Mouse (Mus musculus): ENCODE data around the gene Gpc6. TPM values are rescaled to one million over a fixed set of nuclear protein-coding genes. Genes with fewer than 3 reads are reported as not detected.

Gpc6 gene
- polyA plus RNA-seq, 3 experiments from 2014 or later, result 0.17 TPM; not detected in 2

DNA sequence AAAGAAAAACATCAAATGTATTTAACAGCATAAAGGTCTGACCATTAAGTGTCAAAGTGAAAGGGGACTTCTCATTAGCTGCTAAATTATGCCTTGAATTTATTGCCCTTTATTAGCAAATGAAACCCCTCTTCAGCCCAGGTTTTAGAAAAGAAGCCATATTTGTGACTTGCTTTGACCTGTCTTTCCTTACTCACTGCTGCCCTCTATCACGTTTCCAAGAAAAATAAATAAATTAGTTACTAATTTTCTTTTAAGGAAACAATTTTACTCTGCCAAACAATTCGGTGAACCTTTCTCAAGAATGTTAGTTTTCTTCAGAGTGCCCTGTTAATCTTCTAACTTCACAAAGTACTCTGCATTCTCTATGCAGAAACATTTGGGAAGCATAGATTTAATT lies 964.5 kb downstream of the Gpc6 start:
- ATAC-seq, result no peak

DNA sequence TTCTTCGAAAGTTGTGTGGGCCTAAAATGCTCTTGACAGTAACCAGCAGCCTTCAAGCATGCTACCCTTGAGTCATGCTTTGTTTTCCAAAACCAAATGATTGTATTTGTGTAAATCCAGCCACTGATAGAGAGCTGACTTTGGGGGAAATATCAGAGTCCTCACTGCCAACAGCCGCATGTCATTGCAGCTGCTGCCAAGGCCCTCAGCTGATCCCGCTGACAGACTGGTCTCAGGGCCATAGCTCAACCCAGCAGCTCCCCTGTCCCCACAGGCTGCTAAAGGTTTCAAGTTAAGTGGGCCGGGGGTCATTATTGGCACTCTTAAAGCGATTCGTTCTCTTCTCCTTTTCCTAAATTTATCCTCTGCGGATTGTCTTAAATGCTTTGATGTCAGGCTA lies 966.3 kb downstream of the Gpc6 start:
- ATAC-seq, result no peak

- no peak for ATAC-seq
Measured at GRCm38 (mm10) chr14:117892026-117892425, 966.9 kb downstream of the Gpc6 start.

DNA sequence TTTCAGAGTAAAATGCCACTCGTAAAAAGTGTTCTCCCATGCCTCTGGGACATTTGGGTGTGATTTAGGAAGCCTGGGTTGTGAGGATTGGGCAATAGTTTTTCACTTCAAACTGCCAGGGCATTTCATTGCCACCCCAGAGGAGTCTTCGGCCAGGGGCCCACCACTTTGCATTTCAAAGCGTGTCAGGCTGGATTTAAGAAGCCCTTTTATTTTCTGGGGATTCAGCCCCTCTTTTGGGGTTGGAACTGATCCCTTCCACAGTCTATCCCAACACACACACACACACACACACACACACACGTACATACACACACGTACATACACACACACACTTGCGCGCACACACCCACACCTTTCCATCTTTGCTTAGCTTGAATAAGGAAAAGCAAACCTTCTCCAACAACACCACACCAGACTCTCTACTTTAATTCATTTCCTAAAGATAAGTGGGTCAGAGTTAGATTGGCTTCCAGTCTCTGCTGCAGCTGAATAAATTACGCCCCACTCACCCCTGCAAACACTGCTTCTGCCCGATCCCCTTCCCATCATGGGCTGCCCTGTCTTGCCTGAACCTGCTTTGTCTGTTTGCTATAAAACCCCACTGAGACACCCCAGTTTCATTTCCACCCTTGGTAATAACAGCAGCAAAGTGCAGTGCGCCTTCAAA lies 969.9 kb downstream of the Gpc6 start:
- ATAC-seq, result no peak

GRCm38 (mm10) chr14:117895539-117895912 lies 970.4 kb downstream of the Gpc6 start:
- no peak for ATAC-seq

DNA sequence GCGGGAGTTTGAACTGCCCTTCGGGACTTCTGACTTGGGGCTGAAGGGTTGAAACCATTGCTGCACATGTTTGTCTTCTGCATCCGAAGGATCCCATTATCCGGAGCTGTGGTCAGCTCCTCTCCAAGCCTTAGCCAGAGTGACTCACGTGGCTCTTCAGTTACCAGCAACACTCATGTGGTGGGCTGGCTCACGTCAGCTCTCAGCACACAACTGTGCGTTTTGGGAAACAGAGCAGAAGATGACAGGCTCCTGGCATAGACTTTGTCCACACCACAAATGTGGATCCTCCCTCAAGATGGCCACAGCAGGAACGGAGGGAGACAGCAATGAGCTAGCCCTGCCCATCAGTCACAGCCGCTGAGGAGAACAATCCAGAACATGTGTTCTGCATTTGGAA lies 979.2 kb downstream of the Gpc6 start:
- no peak for ATAC-seq

GRCm38 (mm10) chr14:117905701-117906100 lies 980.6 kb downstream of the Gpc6 start:
- ATAC-seq, result no peak

- ATAC-seq, result no peak
Measured at GRCm38 (mm10) chr14:117906361-117906760, 981.2 kb downstream of the Gpc6 start.

DNA sequence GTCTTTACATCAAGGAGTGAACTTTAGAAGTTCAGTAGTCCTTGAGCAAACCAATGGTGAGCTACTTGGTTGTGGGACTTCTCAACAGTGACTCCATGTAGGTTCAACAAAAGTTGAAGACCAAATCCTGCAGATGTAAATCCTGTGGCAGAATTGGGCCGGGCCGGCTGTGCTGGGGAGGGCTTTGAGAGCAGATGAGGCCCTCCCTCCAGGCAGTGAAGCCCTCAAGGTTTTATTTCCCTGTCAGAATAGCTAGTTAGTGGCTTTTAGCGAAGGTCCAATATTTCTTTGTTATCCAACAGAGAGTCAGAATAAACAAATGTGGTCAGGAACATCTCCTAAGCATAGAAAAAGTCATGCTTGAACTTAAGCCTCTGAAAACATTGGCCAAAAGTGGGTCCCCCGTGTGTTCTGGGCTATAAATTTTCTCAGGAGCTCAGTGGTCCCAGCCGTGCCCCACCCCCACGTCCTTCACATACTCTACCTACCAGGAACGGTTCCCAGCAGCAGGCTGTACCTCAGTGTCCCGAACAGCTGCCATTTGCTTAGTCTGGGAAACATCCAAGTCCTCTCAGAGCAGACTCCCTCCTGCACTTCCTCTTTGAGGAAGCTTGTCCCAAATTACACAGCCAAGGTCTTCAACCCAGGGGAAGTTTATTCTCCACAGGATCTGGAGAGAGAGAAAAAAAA lies 983.3 kb downstream of the Gpc6 start:
- ATAC-seq, result no peak

GRCm38 (mm10) chr14:117909046-117909445 lies 983.9 kb downstream of the Gpc6 start:
- no peak for ATAC-seq

GRCm38 (mm10) chr14:117910323-117910722 lies 985.2 kb downstream of the Gpc6 start:
- ATAC-seq, result no peak

DNA sequence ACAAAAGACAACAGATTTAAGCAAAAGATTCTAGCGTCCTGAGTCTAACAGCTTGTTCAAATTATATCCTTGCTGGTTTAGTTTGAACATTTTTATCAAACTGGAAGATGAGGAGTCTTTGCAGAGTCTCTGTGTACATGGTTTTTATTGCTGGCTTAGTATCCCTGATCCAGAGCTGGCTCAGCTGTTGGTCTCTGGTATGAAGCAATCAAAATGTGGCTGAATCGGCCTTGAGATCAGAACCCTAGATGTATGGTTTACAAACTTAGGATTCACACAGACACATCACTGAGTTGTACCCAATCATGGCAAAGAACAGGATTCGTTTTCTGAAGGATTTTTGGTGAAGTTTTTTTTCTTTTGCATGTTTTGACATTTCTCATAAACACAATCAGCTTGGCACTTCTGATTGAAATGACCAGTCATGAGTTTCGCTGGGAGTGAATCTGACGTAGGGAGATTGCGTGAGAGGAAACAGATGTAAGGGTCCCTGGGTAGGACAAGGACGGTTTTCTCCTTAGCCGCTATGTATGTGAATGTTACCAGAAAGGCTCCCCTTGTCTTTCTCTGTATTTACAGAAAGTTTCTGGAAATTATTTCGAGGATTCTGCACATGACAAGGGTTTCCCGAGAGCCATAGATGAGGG lies 987.6 kb downstream of the Gpc6 start:
- ATAC-seq, result no peak

- no peak for ATAC-seq
Measured at GRCm38 (mm10) chr14:117916577-117916976, 991.5 kb downstream of the Gpc6 start.

DNA sequence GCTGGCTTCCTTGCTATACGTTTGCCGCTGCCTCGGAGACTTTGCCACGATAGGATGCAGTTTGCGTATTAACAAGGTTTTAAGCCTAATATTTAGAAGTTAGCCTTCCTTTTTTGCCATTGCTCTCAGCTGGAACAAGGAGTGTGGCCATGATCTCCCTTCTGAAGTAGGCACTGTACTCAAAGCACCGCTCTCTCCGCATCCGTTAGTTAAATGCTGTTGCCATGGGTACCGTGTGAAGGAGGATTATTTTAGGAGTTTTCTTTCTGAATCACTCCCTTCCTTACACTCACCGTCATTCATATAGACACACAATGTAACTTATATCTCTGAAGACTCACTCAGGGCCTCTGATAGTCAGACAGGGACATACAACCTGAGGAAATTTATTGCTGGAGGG lies 993.6 kb downstream of the Gpc6 start:
- no peak for ATAC-seq

GRCm38 (mm10) chr14:117919612-117920011 lies 994.5 kb downstream of the Gpc6 start:
- ATAC-seq, result no peak

GRCm38 (mm10) chr14:117921393-117922014 lies 996.4 kb downstream of the Gpc6 start:
- ATAC-seq, result no peak

- ATAC-seq, result no peak
Measured at GRCm38 (mm10) chr14:117923667-117924066, 998.6 kb downstream of the Gpc6 start.

DNA sequence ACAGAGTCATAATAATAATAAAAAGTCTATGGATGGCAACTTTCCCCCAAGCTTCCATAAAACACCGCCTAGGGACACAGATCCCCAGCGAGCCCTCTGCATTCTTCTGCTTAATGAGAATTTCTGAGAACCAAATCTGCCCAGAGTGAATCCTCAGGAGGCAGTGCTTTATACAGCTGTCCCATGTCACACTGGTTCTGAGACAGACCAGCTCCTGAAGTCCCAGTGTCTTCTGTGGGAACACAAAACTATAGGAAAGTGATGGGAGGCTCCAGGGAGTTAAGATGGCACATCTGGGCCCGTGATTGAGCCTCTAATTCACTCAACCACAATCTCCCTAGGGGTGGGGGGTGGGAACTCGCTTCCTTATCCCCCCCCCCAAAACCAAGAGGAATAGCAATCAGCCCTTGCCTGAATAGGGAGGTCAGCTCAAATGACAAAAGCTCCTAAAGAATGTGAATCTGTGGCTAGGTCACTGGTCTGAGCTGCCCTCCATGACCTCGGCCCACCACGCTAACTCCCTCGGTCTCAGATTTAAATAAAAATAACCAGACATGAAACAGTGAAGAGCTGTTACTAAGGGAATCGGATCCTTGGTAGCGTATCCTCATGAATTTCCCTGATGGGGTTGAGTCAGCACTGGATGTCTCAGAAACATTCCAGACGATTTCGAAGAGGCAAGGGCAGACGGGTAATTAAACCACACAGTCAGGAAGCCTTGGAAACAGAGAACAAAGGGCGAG lies 1005.2 kb downstream of the Gpc6 start:
- no peak for ATAC-seq

DNA sequence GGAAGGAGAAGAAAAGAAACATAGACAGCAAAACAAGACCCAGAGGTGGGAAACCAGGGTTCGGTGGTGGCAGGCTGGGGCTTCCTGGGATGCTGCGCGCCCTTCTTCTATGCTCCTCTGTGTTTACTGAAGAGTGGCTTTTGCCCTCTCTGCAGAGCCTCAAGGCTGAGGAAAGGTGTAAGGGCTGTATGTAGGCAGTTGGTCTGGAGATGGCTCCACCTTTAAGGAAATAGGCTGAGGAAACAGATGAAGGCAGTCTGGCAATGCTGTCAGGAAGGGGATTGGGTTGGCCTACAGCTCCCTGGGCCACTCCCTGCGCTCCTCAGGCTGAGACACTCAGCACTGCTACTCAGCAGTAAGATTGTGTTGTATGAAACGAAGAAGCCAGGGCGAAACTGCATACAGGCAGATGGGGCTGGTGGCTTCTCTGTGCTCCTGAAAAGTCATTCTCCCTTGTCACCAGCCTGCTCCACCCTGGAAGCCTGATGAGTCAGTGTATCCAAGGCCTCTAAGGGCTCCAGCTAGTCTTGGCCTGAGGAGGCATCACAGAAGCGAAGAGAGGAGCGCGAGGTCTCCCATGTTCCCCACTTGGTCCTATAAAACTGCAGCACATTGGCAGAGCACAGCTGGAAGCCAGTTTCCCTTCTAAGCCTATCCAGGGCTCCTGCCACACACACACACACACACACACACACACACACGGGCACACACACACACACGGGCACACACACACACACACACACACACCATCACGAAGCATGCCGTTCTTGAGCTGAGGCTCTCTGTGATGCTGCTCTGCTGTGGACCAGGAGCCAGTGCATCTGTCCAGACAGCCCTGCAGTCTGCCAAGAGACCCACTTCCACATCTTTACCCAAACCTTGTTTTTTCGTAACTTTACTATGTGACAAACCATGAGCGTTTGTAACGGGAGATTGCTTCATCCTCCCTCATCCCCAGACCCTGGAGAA lies 1006.0 kb downstream of the Gpc6 start:
- no peak for ATAC-seq

DNA sequence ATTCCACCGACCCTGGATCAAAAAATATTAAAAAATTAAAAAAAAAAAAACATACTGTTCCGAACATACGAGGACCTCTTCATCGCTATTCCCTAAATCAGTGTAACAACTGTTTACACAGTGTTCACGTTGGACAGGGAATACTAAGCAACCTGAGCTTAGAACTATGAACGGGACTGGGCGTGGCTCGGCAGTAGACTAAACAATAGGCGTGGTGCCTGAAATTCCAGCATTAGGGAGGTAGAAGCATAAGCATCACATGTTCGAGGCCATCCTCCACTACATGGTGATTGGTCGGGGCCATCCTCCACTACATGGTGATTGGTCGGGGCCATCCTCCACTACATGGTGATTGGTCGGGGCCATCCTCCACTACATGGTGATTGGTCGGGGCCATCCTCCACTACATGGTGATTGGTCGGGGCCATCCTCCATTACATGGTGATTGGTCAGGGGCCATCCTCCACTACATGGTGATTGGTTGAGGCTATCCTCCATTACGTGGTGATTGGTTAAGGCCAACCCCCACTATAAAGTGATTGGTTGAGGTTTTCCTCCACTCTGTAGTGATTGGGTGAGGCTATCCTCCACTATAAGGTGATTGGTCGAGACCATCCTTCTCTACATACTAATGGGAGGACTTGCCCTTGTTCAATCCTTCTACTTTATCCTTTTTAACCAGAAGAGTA lies 1007.2 kb downstream of the Gpc6 start:
- no peak for ATAC-seq

DNA sequence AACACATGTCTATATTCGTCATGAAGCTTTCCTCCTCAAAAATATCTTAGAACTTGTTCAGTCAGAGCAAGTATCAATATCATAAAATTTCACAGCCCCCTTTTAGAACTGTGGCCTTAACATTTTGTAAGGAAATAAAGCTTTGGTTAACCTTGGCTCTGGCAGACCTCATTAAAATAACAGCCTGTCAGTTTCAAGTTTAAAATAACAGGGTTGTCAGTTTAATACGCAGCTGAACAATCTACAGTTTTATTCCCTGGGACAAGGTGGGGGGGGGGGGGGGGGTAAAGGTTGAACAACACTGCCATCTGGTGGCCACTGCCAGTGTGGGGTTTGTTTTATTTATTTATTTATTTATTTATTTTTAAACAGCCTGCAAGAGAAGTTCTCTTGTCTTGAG lies 1013.4 kb downstream of the Gpc6 start:
- ATAC-seq, result no peak
